Mouse (Mus musculus) forebrain, embryonic 12.5 days (tissue): Measurements from ENCODE around the gene Rnf41. TPM values are rescaled to one million over a fixed set of nuclear protein-coding genes. Genes with fewer than 3 reads are reported as not detected.

Source experiments
- ATAC-seq: fragments of 200-750 bp; cut with Nextera tagmentation; 2 replicates; pipeline ENCODE4 v1.8.0; 2017; ENCODE audit warnings: moderate TSS enrichment; ENCODE audit not compliant: low FRiP score
- H3K27ac ChIP-seq: fragments of 300-500 bp; sonication (generic); 2 replicates; pipeline ENCODE4 v1.5.1; 2016; ENCODE audit warnings: mild to moderate bottlenecking
- H3K27me3 ChIP-seq: fragments of 300-500 bp; sonication (generic); 2 replicates; pipeline ENCODE4 v1.6.1; 2016; ENCODE audit warnings: mild to moderate bottlenecking
- H3K36me3 ChIP-seq: fragments of 300-500 bp; sonication (generic); replicated peaks from 2 replicates; pipeline ENCODE4 v1.6.1; 2016; ENCODE audit warnings: mild to moderate bottlenecking
- H3K4me1 ChIP-seq: fragments of 300-500 bp; sonication (generic); 2 replicates; pipeline ENCODE4 v1.6.1; 2016
- H3K4me2 ChIP-seq: fragments of 300-500 bp; sonication (generic); 2 replicates; pipeline ENCODE4 v1.6.1; 2016; ENCODE audit warnings: mild to moderate bottlenecking, moderate library complexity
- H3K4me3 ChIP-seq: fragments of 300-500 bp; sonication (generic); replicated peaks from 2 replicates; pipeline ENCODE4 v1.5.1; 2016; ENCODE audit warnings: mild to moderate bottlenecking
- H3K9ac ChIP-seq: fragments of 300-500 bp; sonication (generic); 2 replicates; pipeline ENCODE4 v1.6.1; 2016; ENCODE audit warnings: mild to moderate bottlenecking
- H3K9me3 ChIP-seq: fragments of 300-500 bp; sonication (generic); 2 replicates; pipeline ENCODE4 v1.6.1; 2016
- WGBS: fragments of 180-500 bp; shearing (Covaris S2); methylation state at CpG from one replicate; pipeline ENCODE4 v1.1.7; 2016; 5-methylcytosine and 5-hydroxymethylcytosine counted together
- polyA plus RNA-seq: library from polyadenylated mRNA; unstranded; fragments of >200 nt; fragmentation: Nextera tagmentation; extraction: Ambion mirVana; gene quantifications from 2 replicates; pipeline ENCODE4 v1.2.1, GENCODE M21; 2016

Rnf41 gene
- polyA plus RNA-seq, 1 experiment from 2014 or later, result 62.0 TPM

DNA sequence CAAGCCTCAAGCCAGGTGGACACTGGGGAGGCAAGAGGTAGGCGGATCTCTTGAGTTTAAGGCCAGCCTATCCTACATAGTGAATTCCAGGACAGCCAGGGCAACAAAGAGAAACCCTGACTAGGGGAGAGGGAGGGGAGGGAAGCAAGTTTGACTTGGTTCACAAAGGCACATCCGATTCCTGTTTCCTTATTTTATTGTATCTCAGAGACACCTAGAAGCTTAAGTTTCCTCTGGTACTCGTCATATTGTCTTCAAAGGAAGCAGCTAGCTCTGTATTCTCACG lies 954 bp upstream of the Rnf41 start:
- H3K4me1 ChIP-seq, result peaks cover 46% of the 10 kb centered on the region
- H3K27me3 ChIP-seq, result no peaks in the 10 kb centered on the region
- H3K4me3 ChIP-seq, result peak overlapping the region; percentile 93
- peak overlapping the region; percentile 84 for H3K4me2 ChIP-seq
- peak overlapping the region; percentile 93; the same call in 1 of the 2 replicates for H3K9ac ChIP-seq
- H3K36me3 ChIP-seq, result peaks cover 37% of the 10 kb centered on the region
- 27% methylated on average over 4 of the region's 4 CpGs for WGBS
- no peak for ATAC-seq
- no peaks in the 10 kb centered on the region for H3K9me3 ChIP-seq
- peak overlapping the region; percentile 96 for H3K27ac ChIP-seq

DNA sequence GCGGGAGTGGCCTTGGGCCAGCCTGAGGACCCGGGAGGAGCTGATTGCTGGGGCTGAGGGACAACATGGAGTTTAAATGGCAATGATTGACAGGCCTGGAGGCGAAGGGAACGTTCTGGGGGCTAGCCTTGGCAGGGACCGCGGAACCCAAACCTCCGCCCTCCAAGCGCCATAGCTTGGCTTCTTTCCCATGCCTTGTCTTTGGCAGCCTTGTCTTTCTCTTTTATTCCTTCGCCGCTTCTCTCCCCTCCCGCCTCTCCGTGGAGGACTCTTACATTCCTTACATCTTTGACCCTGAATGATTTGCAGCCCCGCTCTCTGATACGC lies 561 bp downstream of the Rnf41 start:
- no peaks in the 10 kb centered on the region for H3K9me3 ChIP-seq
- WGBS, result 0% methylated on average over 14 of the region's 14 CpGs
- peaks cover 46% of the 10 kb centered on the region for H3K4me1 ChIP-seq
- no peak for ATAC-seq
- H3K27ac ChIP-seq, result peak overlapping the region; percentile 96
- H3K9ac ChIP-seq, result peak overlapping the region; percentile 93
- peaks cover 38% of the 10 kb centered on the region for H3K36me3 ChIP-seq
- H3K4me2 ChIP-seq, result peak overlapping the region; percentile 84
- no peaks in the 10 kb centered on the region for H3K27me3 ChIP-seq
- H3K4me3 ChIP-seq, result peak overlapping the region; percentile 93

DNA sequence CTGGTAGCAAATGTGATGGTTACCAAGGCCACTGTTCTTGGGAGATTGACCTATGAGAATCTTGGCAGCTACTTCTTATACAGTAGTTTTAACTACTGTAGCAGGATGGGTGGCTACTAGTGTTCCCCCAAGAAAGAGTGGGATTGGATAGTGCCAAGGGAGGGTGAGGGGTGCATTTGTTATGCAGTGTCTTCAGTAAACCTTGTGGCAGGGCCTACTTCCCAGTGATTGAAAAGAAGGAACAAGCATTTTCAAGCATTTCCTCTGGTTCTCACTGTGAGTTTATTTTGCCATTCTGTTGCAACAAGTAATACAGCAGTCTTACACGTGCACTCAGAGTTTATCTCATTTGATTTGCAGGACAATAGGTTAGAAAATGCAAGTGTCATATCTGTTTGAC lies 1.1 kb downstream of the Rnf41 start:
- Histone ChIP-seq H3K4me3 (peak overlapping the region; percentile 93), H3K4me1 (peaks cover 46% of the 10 kb centered on the region), H3K27ac (no peak overlapping the region), H3K27me3 (no peaks in the 10 kb centered on the region), H3K9me3 (no peaks in the 10 kb centered on the region), H3K9ac (peak overlapping the region; percentile 93), H3K4me2 (peak overlapping the region; percentile 84), H3K36me3 (peaks cover 40% of the 10 kb centered on the region)
- 49% methylated on average over 1 of the region's 1 CpGs for WGBS
- ATAC-seq, result no peak

DNA sequence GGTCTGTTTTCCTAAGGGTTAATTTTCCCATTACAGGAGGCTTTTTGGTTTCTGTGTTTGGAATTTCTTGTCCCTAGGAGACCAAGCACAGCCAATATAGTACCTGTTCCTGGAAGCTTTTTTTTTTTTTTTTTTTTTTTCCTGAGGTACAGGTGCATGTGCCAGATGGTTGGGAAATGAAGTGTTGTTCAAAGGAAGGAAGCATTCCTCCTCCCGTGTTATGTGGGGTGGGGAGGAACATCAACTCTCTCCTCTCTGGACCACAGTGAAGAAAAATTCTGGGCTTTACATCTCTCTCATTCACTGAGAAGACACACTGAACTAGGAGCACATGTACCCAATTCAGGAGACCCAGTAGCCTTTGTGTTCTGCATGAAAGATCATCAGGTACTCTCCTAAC lies 1.6 kb downstream of the Rnf41 start:
- Histone ChIP-seq H3K4me2 (peak overlapping the region; percentile 84), H3K4me3 (peak overlapping the region; percentile 93), H3K4me1 (peaks cover 43% of the 10 kb centered on the region), H3K27ac (no peak overlapping the region), H3K9me3 (no peaks in the 10 kb centered on the region), H3K36me3 (peaks cover 40% of the 10 kb centered on the region), H3K27me3 (no peaks in the 10 kb centered on the region), H3K9ac (peak overlapping the region; percentile 93; the same call in 1 of the 2 replicates)
- WGBS, result 29% methylated on average over 1 of the region's 1 CpGs
- ATAC-seq, result no peak

DNA sequence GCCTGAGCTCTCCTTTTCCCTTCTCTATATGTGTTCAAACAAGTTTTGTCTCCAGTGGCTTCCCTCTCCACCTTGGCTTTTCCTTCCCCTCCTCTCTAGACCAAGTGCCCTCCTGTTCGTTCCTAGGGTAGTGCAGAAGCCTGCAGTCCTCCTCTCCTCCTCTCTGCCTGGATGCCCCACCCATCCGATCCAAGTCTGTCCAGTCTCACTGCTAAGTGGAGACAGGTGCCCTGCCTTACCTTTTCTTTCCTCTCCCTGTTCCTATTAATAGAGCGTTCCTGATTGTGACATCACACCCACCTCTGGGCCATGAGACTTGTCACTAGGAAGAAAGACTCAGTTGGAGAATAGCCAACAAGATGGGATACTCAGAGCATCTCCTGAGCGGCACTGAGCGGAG lies 3.4 kb downstream of the Rnf41 start:
- Histone ChIP-seq H3K27ac (no peak overlapping the region), H3K9me3 (no peaks in the 10 kb centered on the region), H3K4me1 (peaks cover 33% of the 10 kb centered on the region), H3K4me2 (no peak overlapping the region), H3K9ac (no peak overlapping the region), H3K27me3 (no peaks in the 10 kb centered on the region), H3K36me3 (peaks cover 54% of the 10 kb centered on the region), H3K4me3 (no peak overlapping the region)
- no peak for ATAC-seq
- WGBS, result 94% methylated on average over 5 of the region's 5 CpGs

DNA sequence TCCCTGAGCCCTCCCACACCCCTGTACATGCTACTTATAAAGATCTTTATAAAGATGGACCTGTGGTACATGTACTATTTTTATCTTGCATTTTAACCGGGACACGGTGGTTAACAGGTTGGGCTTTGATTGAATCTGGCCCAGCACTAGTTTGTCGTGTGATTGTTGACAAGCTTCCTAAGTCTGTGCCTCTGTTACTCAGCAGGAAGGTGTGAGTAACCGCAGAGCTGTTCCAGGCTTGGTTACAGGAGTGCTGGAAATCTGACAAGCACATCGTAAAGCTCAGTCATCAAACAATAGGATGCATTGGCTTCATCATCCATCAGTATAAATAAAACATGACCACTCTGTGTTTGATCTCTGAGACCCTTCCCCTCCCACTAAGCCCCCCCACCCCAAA lies 11.0 kb downstream of the Rnf41 start:
- Histone ChIP-seq H3K4me2 (no peak overlapping the region), H3K9me3 (no peaks in the 10 kb centered on the region), H3K27me3 (no peaks in the 10 kb centered on the region), H3K4me3 (no peak overlapping the region), H3K27ac (no peak overlapping the region), H3K4me1 (no peaks in the 10 kb centered on the region), H3K9ac (no peak overlapping the region), H3K36me3 (peaks cover 71% of the 10 kb centered on the region)
- ATAC-seq, result no peak
- 93% methylated on average over 5 of the region's 5 CpGs for whole genome bisulfite sequencing

DNA sequence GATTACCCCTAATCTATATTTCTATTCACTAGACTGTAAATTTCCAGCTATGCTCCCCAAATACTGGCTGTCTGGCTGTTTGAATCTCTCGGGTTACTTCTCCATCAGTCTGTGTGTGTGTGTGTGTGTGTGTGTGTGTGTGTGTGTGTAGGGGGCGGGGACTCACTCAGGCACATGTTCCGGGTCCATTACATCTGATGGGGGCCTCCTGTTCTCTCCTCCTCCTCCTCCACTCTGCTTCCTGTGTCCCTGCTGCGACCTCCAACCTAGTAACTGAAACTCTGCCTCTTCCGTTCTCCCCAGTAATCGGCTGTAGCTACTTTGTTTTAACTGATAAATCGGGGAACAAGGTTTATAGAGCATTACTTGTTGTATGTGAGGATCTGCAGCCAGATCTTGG lies 13.1 kb downstream of the Rnf41 start:
- WGBS, result 79% methylated on average over 7 of the region's 7 CpGs
- no peak for ATAC-seq
- H3K4me1 ChIP-seq, result no peaks in the 10 kb centered on the region
- no peaks in the 10 kb centered on the region for H3K27me3 ChIP-seq
- H3K36me3 ChIP-seq, result peaks cover 65% of the 10 kb centered on the region
- H3K4me2 ChIP-seq, result no peak overlapping the region
- no peak overlapping the region for H3K27ac ChIP-seq
- H3K4me3 ChIP-seq, result no peak overlapping the region
- no peaks in the 10 kb centered on the region for H3K9me3 ChIP-seq
- no peak overlapping the region for H3K9ac ChIP-seq

DNA sequence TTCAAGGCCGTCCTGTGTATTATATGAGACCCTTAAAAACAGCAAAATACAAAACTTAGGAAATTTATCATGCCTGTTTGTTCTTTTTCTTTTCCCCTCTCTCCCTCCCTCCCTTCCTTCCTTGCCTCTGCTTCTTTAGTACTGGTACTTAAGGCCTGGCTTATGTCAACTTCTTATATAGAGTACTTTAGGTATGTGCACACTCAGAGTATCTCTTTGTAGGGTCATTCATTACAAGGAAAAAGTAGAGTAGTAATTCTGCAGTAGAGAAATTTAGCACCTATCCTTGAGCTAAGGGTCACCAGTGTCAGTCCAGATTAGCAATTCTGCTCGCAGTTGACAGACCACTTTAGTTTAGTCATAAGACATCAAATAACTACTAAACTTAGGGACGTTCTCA lies 13.8 kb downstream of the Rnf41 start:
- Histone ChIP-seq H3K4me3 (no peak overlapping the region), H3K9ac (no peak overlapping the region), H3K4me1 (no peaks in the 10 kb centered on the region), H3K27ac (no peak overlapping the region), H3K36me3 (peaks cover 65% of the 10 kb centered on the region), H3K9me3 (no peaks in the 10 kb centered on the region), H3K4me2 (no peak overlapping the region), H3K27me3 (no peaks in the 10 kb centered on the region)
- ATAC-seq, result no peak
- WGBS, result 87% methylated on average over 3 of the region's 3 CpGs

DNA sequence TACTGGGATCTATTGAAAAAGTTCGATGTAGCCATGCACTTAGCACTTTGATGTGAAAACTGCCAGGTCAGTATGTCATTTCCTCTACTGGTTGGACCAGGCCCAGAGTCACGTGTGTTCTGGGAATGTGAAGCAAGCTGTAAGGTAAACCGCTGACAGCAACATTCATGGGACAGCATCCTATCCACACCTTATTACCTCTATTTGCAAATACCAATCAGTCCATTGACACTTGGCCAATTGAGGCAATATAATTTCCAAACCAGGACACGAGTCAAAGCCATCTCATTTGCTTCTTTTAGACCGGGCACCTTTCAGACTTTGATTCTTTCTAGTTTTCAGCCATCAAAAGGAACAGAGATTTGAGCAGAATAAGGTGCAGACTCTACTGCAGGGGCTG lies 17.6 kb downstream of the Rnf41 start:
- Histone ChIP-seq H3K36me3 (peaks cover 51% of the 10 kb centered on the region), H3K9ac (no peak overlapping the region), H3K4me2 (no peak overlapping the region), H3K27me3 (no peaks in the 10 kb centered on the region), H3K4me1 (no peaks in the 10 kb centered on the region), H3K9me3 (no peaks in the 10 kb centered on the region), H3K27ac (no peak overlapping the region), H3K4me3 (no peak overlapping the region)
- no peak for ATAC-seq
- WGBS, result 93% methylated on average over 5 of the region's 5 CpGs

DNA sequence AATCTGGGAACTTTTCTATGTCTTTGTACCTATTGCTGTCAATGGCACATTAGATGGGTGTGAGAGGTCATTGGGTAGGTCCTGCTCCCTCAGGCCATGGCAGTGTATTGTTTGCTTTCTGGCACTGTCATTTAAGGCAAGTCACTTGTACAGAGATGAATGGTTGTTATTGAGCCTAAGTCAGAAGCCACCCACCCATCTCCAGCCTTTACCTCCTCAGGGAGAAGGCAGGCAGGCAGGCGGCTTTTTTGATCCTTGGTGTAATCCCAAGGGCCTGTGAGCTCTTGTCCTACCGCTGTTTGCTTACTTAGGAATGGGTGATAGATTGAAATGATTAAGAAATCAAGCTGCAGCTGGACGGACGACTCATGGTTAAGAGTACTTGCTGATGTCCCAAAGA lies 18.0 kb downstream of the Rnf41 start:
- 89% methylated on average over 4 of the region's 4 CpGs for whole genome bisulfite sequencing
- no peaks in the 10 kb centered on the region for H3K9me3 ChIP-seq
- no peak overlapping the region for H3K4me2 ChIP-seq
- H3K36me3 ChIP-seq, result peaks cover 51% of the 10 kb centered on the region
- H3K27ac ChIP-seq, result no peak overlapping the region
- no peaks in the 10 kb centered on the region for H3K4me1 ChIP-seq
- no peak for ATAC-seq
- H3K9ac ChIP-seq, result no peak overlapping the region
- H3K4me3 ChIP-seq, result no peak overlapping the region
- H3K27me3 ChIP-seq, result no peaks in the 10 kb centered on the region

DNA sequence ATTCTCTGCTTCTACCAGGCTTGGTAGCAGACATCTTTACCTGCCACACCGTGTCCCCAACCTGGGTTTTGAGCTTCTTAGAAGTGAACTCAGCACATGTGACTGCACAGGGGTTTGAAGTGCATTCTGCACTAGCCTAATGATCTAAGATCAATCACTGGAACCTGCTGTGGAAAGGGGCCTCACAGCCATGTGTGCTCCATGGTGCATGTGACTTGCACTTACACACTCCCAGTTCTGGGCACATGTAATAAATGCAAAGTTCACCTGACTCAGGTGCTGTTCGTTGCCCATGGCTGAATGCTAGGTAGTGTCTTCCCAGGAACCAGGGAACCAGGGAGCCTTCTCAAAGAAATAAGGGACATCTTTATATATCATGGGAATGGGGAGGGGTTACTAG lies 22.0 kb downstream of the Rnf41 start:
- Histone ChIP-seq H3K4me2 (no peak overlapping the region), H3K4me1 (no peaks in the 10 kb centered on the region), H3K27me3 (no peaks in the 10 kb centered on the region), H3K27ac (no peak overlapping the region), H3K36me3 (peaks cover 82% of the 10 kb centered on the region), H3K4me3 (no peak overlapping the region), H3K9ac (no peak overlapping the region), H3K9me3 (no peaks in the 10 kb centered on the region)
- 97% methylated on average over 2 of the region's 2 CpGs for WGBS
- no peak for ATAC-seq

DNA sequence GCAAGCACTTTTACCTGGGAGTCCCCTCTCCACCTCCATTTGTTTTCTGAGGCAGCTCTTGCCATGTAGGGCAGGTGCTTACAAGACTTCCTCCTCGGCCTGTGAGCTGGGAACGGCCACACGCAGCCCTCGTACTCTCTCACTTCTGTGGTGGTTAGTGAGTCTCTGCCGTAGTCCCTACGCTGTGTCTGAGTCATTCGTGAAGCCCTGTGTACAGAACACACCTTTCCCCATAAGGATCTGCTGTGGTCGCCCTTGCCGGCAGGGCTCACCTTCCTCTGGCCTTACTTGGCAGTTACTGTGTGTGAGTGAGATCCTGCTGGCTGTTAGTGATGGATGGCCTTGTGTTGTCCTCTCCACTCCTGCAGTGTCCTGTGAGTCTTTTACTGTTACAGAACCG lies 23.2 kb downstream of the Rnf41 start:
- WGBS, result 92% methylated on average over 10 of the region's 10 CpGs
- H3K4me2 ChIP-seq, result no peak overlapping the region
- no peak overlapping the region for H3K4me3 ChIP-seq
- no peaks in the 10 kb centered on the region for H3K4me1 ChIP-seq
- H3K9ac ChIP-seq, result no peak overlapping the region
- H3K27me3 ChIP-seq, result no peaks in the 10 kb centered on the region
- no peak overlapping the region for H3K27ac ChIP-seq
- no peak for ATAC-seq
- H3K9me3 ChIP-seq, result no peaks in the 10 kb centered on the region
- peaks cover 81% of the 10 kb centered on the region for H3K36me3 ChIP-seq

DNA sequence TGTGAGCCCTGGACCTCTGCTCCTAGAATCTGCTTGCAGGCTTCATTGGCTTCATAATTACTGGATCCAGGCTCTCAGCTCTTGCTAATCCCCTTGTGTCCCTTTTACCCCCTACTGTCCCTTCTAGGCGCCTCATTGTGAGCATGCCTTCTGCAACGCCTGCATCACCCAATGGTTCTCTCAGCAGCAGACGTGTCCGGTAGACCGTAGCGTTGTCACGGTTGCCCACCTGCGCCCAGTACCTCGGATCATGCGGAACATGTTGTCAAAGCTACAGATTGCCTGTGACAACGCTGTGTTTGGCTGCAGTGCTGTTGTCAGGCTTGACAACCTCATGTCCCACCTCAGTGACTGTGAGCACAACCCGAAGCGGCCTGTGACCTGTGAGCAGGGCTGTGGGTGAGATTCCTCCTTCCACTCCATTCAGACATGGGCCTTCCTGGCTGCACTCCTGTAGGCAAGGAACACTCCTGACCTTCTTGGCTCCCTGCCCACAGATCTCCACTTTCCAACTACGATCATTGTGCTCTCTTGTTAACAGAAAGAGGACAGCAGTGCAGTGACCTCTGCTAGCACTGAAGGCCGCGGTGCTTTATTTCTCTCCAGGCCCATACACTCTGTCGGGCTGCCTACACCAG lies 23.8 kb downstream of the Rnf41 start:
- Histone ChIP-seq H3K27me3 (no peaks in the 10 kb centered on the region), H3K9me3 (no peaks in the 10 kb centered on the region), H3K27ac (no peak overlapping the region), H3K4me1 (no peaks in the 10 kb centered on the region), H3K4me3 (no peak overlapping the region), H3K4me2 (no peak overlapping the region), H3K36me3 (peaks cover 81% of the 10 kb centered on the region), H3K9ac (no peak overlapping the region)
- WGBS, result 83% methylated on average over 17 of the region's 17 CpGs
- ATAC-seq, result no peak
